Mouse (Mus musculus): ENCODE data around the gene Ankrd53.

- no peak for TF ChIP-seq CTCF (conservative IDR thresholded peaks at IDR 0.05; ENCODE audit: insufficient read depth, insufficient read length, low read depth, low read length)
- no peak for TF ChIP-seq POLR2A (IDR thresholded peaks at IDR 0.05; ENCODE audit: low read depth, low read length)
Observed at GRCm38 (mm10) chr6:83802033-83802432, 39.6 kb downstream of the Ankrd53 start.
